Mouse (Mus musculus): ENCODE measurements around the gene Fam168b. TPM values are rescaled to one million over a fixed set of nuclear protein-coding genes. Genes with fewer than 3 reads are reported as not detected.
A peak's percentile ranks its signal among the peaks of the same experiment; 100 is the strongest.

The Fam168b gene
- polyA plus RNA-seq, 1 experiment from 2014 or later = 147 TPM

GRCm38 (mm10) chr1:34868391-34868790 lies 25.5 kb upstream of the Fam168b start:
- no peaks in the 10 kb centered on the region for H3K27me3 ChIP-seq (ENCODE audit: control insufficient read depth, insufficient read depth, low read length)
- no peak overlapping the region for H3K4me2 ChIP-seq (ENCODE audit: low read depth, low read length, severe bottlenecking)
- H3K4me1 ChIP-seq (replicated peaks; ENCODE audit: control insufficient read depth, insufficient read depth, low read length) = no peaks in the 10 kb centered on the region
- DNase-seq (ENCODE audit: low spot score) (no peak), ATAC-seq (replicated peaks; ENCODE audit: low FRiP score) (no peak)
- 86% methylated on average over 8 of the region's 8 CpGs for WGBS
- H3K9me3 ChIP-seq (ENCODE audit: control insufficient read depth, low read length) = no peaks in the 10 kb centered on the region
- no peak overlapping the region for H3K4me3 ChIP-seq (ENCODE audit: low read depth, low read length)
- H3K9ac ChIP-seq (ENCODE audit: low read length) = no peak overlapping the region
- no peaks in the 10 kb centered on the region for H3K36me3 ChIP-seq (ENCODE audit: control insufficient read depth, insufficient read depth, low read length)
- H3K27ac ChIP-seq (ENCODE audit: low read depth, low read length) = no peak overlapping the region

GRCm38 (mm10) chr1:34867574-34867955 lies 24.7 kb upstream of the Fam168b start:
- WGBS = 91% methylated on average over 5 of the region's 5 CpGs

GRCm38 (mm10) chr1:34866815-34867573 lies 24.1 kb upstream of the Fam168b start:
- Histone ChIP-seq H3K4me3 (ENCODE audit: low read depth, low read length) (no peak overlapping the region), H3K36me3 (ENCODE audit: control insufficient read depth, insufficient read depth, low read length) (no peaks in the 10 kb centered on the region; the same call in 1 of the 2 replicates), H3K9ac (ENCODE audit: low read length) (no peak overlapping the region), H3K27me3 (ENCODE audit: control insufficient read depth, insufficient read depth, low read length) (no peaks in the 10 kb centered on the region), H3K4me2 (ENCODE audit: low read depth, low read length, severe bottlenecking) (no peak overlapping the region), H3K4me1 (replicated peaks; ENCODE audit: control insufficient read depth, insufficient read depth, low read length) (no peaks in the 10 kb centered on the region), H3K9me3 (ENCODE audit: control insufficient read depth, low read length) (no peaks in the 10 kb centered on the region), H3K27ac (ENCODE audit: low read depth, low read length) (no peak overlapping the region)
- WGBS = 55% methylated on average over 10 of the region's 10 CpGs
- DNase-seq (ENCODE audit: low spot score) (peak; percentile 91), ATAC-seq (replicated peaks; ENCODE audit: low FRiP score) (peak; percentile 63)

More at GRCm38 (mm10) chr1:34867574-34867955, 24.7 kb upstream of the Fam168b start:
- no peaks in the 10 kb centered on the region for H3K9me3 ChIP-seq (ENCODE audit: control insufficient read depth, low read length)
- no peak for DNase-seq (ENCODE audit: low spot score)
- no peak overlapping the region for H3K4me2 ChIP-seq (ENCODE audit: low read depth, low read length, severe bottlenecking)
- no peak overlapping the region for H3K27ac ChIP-seq (ENCODE audit: low read depth, low read length)
- H3K4me1 ChIP-seq (replicated peaks; ENCODE audit: control insufficient read depth, insufficient read depth, low read length) = no peaks in the 10 kb centered on the region
- H3K36me3 ChIP-seq (ENCODE audit: control insufficient read depth, insufficient read depth, low read length) = no peaks in the 10 kb centered on the region; the same call in 1 of the 2 replicates
- no peak overlapping the region for H3K9ac ChIP-seq (ENCODE audit: low read length)
- no peak for ATAC-seq (replicated peaks; ENCODE audit: low FRiP score)
- no peak overlapping the region for H3K4me3 ChIP-seq (ENCODE audit: low read depth, low read length)
- no peaks in the 10 kb centered on the region for H3K27me3 ChIP-seq (ENCODE audit: control insufficient read depth, insufficient read depth, low read length)

- no peaks in the 10 kb centered on the region; the same call in 1 of the 2 replicates for H3K36me3 ChIP-seq (ENCODE audit: control insufficient read depth, insufficient read depth, low read length)
- H3K27ac ChIP-seq (ENCODE audit: low read depth, low read length) = no peak overlapping the region
- no peak overlapping the region for H3K4me3 ChIP-seq (ENCODE audit: low read depth, low read length)
- no peak for ATAC-seq (replicated peaks; ENCODE audit: low FRiP score)
- DNase-seq (ENCODE audit: low spot score) = no peak
- no peaks in the 10 kb centered on the region for H3K27me3 ChIP-seq (ENCODE audit: control insufficient read depth, insufficient read depth, low read length)
- H3K4me1 ChIP-seq (replicated peaks; ENCODE audit: control insufficient read depth, insufficient read depth, low read length) = no peaks in the 10 kb centered on the region
- H3K9me3 ChIP-seq (ENCODE audit: control insufficient read depth, low read length) = no peaks in the 10 kb centered on the region
- H3K9ac ChIP-seq (ENCODE audit: low read length) = no peak overlapping the region
- WGBS = 88% methylated on average over 9 of the region's 9 CpGs
- no peak overlapping the region for H3K4me2 ChIP-seq (ENCODE audit: low read depth, low read length, severe bottlenecking)
These were observed 23.0 kb upstream of the Fam168b start for GRCm38 (mm10) chr1:34865866-34866265.

GRCm38 (mm10) chr1:34864243-34864642 lies 21.4 kb upstream of the Fam168b start:
- no peak overlapping the region for H3K27ac ChIP-seq (ENCODE audit: low read depth, low read length)
- no peak overlapping the region for H3K4me3 ChIP-seq (ENCODE audit: low read depth, low read length)
- no peak overlapping the region for H3K4me2 ChIP-seq (ENCODE audit: low read depth, low read length, severe bottlenecking)
- H3K9ac ChIP-seq (ENCODE audit: low read length) = no peak overlapping the region
- H3K4me1 ChIP-seq (replicated peaks; ENCODE audit: control insufficient read depth, insufficient read depth, low read length) = no peaks in the 10 kb centered on the region
- H3K9me3 ChIP-seq (ENCODE audit: control insufficient read depth, low read length) = no peaks in the 10 kb centered on the region
- DNase-seq (ENCODE audit: low spot score) (no peak), ATAC-seq (replicated peaks; ENCODE audit: low FRiP score) (no peak)
- 86% methylated on average over 7 of the region's 7 CpGs for WGBS
- no peaks in the 10 kb centered on the region; the same call in 1 of the 2 replicates for H3K36me3 ChIP-seq (ENCODE audit: control insufficient read depth, insufficient read depth, low read length)
- no peaks in the 10 kb centered on the region for H3K27me3 ChIP-seq (ENCODE audit: control insufficient read depth, insufficient read depth, low read length)

GRCm38 (mm10) chr1:34863323-34863722 lies 20.5 kb upstream of the Fam168b start:
- H3K4me2 ChIP-seq (ENCODE audit: low read depth, low read length, severe bottlenecking) = no peak overlapping the region
- H3K4me1 ChIP-seq (replicated peaks; ENCODE audit: control insufficient read depth, insufficient read depth, low read length) = no peaks in the 10 kb centered on the region
- H3K9me3 ChIP-seq (ENCODE audit: control insufficient read depth, low read length) = no peaks in the 10 kb centered on the region
- no peaks in the 10 kb centered on the region; the same call in 1 of the 2 replicates for H3K36me3 ChIP-seq (ENCODE audit: control insufficient read depth, insufficient read depth, low read length)
- no peaks in the 10 kb centered on the region for H3K27me3 ChIP-seq (ENCODE audit: control insufficient read depth, insufficient read depth, low read length)
- H3K4me3 ChIP-seq (ENCODE audit: low read depth, low read length) = no peak overlapping the region
- H3K9ac ChIP-seq (ENCODE audit: low read length) = no peak overlapping the region
- ATAC-seq (replicated peaks; ENCODE audit: low FRiP score) (no peak), DNase-seq (ENCODE audit: low spot score) (peak; percentile 39)
- 92% methylated on average over 7 of the region's 7 CpGs for WGBS
- no peak overlapping the region for H3K27ac ChIP-seq (ENCODE audit: low read depth, low read length)

- 94% methylated on average over 13 of the region's 13 CpGs for WGBS
- Histone ChIP-seq H3K9ac (ENCODE audit: low read length) (no peak overlapping the region), H3K27ac (ENCODE audit: low read depth, low read length) (no peak overlapping the region), H3K4me1 (replicated peaks; ENCODE audit: control insufficient read depth, insufficient read depth, low read length) (no peaks in the 10 kb centered on the region), H3K36me3 (ENCODE audit: control insufficient read depth, insufficient read depth, low read length) (no peaks in the 10 kb centered on the region; the same call in 1 of the 2 replicates), H3K4me3 (ENCODE audit: low read depth, low read length) (no peak overlapping the region), H3K4me2 (ENCODE audit: low read depth, low read length, severe bottlenecking) (no peak overlapping the region), H3K27me3 (ENCODE audit: control insufficient read depth, insufficient read depth, low read length) (no peaks in the 10 kb centered on the region), H3K9me3 (ENCODE audit: control insufficient read depth, low read length) (no peaks in the 10 kb centered on the region)
- ATAC-seq (replicated peaks; ENCODE audit: low FRiP score) (no peak), DNase-seq (ENCODE audit: low spot score) (peak; percentile 41)
These were observed 20.0 kb upstream of the Fam168b start for GRCm38 (mm10) chr1:34862877-34863276.

GRCm38 (mm10) chr1:34860205-34860604 lies 17.3 kb upstream of the Fam168b start:
- no peaks in the 10 kb centered on the region for H3K4me1 ChIP-seq (replicated peaks; ENCODE audit: control insufficient read depth, insufficient read depth, low read length)
- H3K4me3 ChIP-seq (ENCODE audit: low read depth, low read length) = no peak overlapping the region
- ATAC-seq (replicated peaks; ENCODE audit: low FRiP score) (no peak), DNase-seq (ENCODE audit: low spot score) (no peak)
- no peak overlapping the region for H3K9ac ChIP-seq (ENCODE audit: low read length)
- 93% methylated on average over 7 of the region's 7 CpGs for WGBS
- no peak overlapping the region for H3K27ac ChIP-seq (ENCODE audit: low read depth, low read length)
- H3K4me2 ChIP-seq (ENCODE audit: low read depth, low read length, severe bottlenecking) = no peak overlapping the region
- no peaks in the 10 kb centered on the region for H3K9me3 ChIP-seq (ENCODE audit: control insufficient read depth, low read length)
- no peaks in the 10 kb centered on the region; the same call in 1 of the 2 replicates for H3K36me3 ChIP-seq (ENCODE audit: control insufficient read depth, insufficient read depth, low read length)
- H3K27me3 ChIP-seq (ENCODE audit: control insufficient read depth, insufficient read depth, low read length) = no peaks in the 10 kb centered on the region

- Histone ChIP-seq H3K4me2 (ENCODE audit: low read depth, low read length, severe bottlenecking) (no peak overlapping the region), H3K4me3 (ENCODE audit: low read depth, low read length) (no peak overlapping the region), H3K9me3 (ENCODE audit: control insufficient read depth, low read length) (no peaks in the 10 kb centered on the region), H3K4me1 (replicated peaks; ENCODE audit: control insufficient read depth, insufficient read depth, low read length) (no peaks in the 10 kb centered on the region), H3K36me3 (ENCODE audit: control insufficient read depth, insufficient read depth, low read length) (no peaks in the 10 kb centered on the region; the same call in 1 of the 2 replicates), H3K27ac (ENCODE audit: low read depth, low read length) (no peak overlapping the region), H3K27me3 (ENCODE audit: control insufficient read depth, insufficient read depth, low read length) (no peaks in the 10 kb centered on the region), H3K9ac (ENCODE audit: low read length) (no peak overlapping the region)
- DNase-seq (ENCODE audit: low spot score) = no peak
- no peak for ATAC-seq (replicated peaks; ENCODE audit: low FRiP score)
- 86% methylated on average over 3 of the region's 3 CpGs for WGBS
These were observed 16.9 kb upstream of the Fam168b start for GRCm38 (mm10) chr1:34859761-34860160.
